Mouse (Mus musculus) 3T3-L1 (cell line): ENCODE measurements around the gene Ephx1.
"Not testable (repeated sequence)": the region's sequence is repeated elsewhere in the genome, so short reads cannot be mapped to it uniquely, and the experiment has no call there.

Experiments
- DNase-seq: peaks from one replicate; pipeline ENCODE4 v3.0.0-alpha.2; 2015; ENCODE audit warnings: low read depth, low spot score

Gene Ephx1

DNA sequence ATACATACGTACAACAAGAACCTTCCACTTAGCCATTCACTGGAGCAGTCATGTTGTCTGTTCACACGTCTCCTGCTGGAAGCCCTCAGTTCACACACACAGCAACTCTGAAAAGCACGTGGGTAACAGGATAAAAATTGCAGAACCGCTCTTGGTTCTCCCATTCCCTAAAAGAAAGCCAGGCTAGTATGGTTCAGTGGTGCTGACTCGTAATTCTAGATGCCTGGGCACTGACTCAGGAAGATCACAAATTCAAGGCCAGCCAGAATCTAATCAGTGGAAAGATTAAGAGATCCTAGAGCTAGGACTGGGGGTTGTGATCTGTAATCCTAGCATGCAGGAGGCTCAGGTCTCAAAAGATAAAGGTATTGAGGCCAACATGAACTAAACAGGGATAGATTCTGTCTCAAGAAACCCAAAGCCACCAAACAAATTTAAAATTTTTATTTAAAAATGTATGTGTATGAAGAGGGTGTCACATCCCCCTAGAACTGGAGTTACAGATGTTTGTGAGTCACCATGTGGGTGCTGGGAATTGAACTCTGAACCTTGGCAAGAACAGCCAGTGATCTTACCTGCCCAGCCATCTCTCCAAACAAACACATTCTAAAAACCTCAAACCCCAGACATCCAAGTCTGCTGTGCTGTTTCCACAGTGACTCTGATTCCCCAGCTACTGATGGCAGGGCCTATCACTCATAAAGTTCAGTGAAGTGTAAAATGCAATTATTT is at the start of gene Ephx1:
TSS of gene Ephx1 (minus strand) at position 149 of the 732 bp plus-strand sequence.
- DNase-seq: peak; percentile 31

DNA sequence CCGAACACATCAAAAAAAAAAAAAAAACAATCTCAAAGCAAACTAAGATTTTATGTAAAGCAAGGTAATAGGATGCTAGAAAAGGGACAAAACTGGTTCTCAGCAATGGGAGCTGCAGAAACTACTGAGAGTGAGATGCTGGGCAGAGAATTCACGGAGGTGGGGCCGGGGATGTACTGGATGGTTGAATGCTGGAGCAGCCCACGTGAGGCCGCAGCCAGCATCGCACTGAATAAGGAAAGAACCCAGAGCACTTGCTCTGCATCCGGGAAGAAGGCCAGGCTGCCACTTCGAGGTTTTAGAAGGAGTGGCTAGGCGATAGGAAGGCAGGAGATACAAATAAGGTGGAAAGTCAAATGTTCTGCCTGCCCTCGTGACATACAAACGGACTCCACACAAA is 49.0 kb upstream of the Ephx1 start:
- DNase-seq: no peak

DNA sequence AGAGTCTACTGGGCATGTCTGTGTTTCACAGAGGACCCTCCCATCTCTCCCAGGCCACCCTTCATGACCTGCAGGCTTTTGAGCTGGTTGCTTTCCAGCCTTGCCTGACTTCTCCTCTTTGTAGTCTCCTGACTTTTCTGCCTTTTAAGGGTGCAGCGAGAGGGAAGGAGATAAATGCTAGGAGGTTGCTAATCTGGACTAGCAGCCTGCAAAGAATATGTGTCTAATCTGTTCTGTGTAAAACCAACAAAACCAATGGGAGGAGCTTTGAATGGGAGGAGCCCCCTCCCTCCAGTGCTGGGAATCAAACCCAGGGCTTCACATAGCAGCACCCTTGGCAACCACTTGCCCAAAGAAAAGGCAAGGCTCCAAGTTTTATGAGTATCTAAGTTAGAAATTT is 47.6 kb upstream of the Ephx1 start:
- no peak for DNase-seq

DNA sequence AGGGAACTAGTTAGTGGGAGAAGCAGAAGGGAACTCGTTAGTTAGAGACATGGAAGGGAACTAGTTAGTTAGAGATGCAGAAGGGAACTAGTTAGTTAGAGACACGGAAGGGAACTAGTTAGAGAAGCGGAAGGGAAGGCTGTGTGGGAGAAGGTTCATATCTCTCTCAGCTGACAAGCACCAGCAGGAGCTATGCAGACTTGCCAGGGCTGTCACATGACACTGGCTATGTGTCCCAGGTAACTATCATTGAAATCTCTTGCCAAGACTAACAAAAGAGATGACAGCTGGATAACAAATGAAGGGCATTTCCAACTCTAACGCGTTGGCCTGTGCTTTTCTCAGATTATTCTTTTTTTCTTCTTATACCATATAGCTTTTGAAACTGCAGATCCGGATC is 43.9 kb upstream of the Ephx1 start:
- DNase-seq: no peak

DNA sequence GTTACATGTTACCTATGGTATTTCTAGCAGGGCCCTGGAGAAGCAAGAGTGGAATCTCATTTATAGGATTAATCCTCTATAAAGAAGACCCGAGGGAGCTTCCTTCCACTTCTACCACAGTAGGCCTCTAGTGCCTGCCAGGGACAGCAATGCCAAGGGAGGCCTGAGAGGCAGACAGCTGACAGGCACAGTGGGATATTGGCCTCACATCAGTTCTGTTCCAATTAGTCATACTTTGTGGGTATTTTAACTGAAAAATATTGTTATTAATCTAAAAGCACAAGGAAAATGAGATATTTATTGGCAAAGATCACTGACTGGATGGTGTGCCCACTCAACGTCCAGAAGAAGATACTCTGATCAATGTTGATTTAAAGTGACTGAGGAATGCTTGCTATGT is 43.3 kb upstream of the Ephx1 start:
- no peak for DNase-seq

DNA sequence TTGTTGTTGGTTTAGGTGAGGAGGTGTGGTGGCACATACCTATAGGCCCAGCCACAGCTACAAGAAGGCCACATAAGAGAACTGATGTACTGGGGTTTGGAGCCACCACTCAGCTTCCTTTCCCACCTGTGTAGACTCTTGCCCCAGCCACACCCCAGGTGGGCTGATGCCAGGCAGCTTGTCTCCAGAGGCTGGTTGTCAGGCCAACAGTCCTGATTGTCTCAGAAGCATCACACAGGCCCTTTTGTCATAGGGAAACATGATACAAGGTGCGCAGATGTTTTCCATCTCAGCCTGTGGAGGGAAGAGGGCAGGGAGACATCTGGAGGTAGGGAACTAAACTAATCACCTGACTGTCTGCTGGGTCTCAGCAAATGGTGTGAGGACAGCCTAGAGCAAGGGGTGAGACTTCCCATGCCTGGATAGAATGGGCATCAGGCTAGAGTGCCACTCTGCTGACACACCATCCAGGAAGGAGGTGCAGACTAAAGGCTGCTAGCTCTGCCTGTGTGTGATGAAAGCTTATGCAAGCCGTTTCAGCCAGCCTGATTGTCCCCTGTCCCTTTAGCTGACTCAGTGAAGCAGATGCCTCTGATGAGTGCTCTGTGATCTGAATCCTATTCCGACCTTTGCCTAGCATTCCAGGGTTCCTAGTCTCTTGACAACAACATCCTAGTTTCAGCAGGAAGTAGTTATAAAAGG is 41.2 kb upstream of the Ephx1 start:
- peak; percentile 17 for DNase-seq

DNA sequence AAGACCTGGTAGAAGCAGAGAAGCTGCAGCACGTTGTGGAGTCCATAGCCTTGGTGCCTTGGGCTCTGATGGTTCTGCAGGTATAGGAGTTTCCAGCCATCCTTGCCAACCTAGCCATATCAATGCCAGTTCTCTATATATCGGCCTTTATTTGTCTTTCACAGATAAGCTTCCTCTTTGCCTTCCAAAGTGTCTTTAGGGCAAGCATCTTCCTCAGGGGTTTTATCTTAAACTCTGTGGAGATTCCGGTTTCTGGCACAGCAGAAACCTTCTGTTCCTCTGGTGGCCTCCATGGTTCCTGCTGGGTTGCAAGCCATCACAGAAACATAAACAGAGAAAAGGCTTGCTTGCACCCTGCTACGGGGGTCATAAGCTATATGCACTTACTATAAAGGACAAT is 32.2 kb upstream of the Ephx1 start:
- DNase-seq: no peak

DNA sequence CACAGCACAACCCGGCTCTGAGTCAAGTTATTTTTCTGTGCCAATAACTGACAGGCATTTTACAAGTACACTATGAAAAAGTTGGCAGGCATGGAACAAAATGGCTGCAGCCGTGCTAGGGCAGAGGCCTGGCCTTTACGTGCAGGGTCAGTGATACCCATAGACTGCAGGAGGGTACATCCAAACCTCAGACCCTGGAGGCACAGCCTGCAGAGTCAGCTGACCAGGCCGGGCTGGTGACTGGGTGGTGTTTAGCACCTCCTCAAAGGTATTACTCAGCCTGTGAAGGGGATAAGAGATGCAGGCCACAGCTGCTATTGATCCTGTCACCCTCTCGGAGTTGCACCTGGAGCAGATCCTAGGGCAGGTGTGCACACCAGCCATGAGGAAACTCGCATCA is 30.2 kb upstream of the Ephx1 start, which contains the start of gene 9130409I23Rik:
TSS of gene 9130409I23Rik (plus strand) at position 301 of the 400 bp plus-strand sequence.
- no peak for DNase-seq

DNA sequence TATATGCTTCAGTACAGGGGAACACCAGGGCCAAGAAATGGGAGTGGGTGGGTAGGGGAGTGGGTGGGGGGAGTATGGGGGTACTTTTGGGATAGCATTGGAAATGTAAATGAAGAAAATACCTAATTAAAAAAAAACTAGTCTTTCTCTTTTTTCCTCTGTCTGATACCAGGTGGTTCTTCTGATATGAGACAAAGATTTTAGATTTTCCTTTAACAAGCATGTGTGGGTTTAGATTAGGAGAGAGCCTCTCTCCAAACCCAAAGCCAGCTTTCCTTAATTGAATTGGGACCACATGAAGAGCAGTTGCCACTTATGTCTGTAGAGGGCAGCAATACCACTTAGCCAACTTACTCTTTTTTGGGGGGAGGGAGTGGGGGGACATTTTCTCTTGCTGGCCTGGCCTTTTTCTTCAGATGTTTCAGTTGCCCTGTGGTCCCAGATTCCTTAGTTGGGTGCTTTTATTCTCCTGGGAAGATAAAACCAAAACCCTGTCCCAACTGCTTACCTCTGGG is 28.7 kb upstream of the Ephx1 start:
- DNase-seq: peak; percentile 20

DNA sequence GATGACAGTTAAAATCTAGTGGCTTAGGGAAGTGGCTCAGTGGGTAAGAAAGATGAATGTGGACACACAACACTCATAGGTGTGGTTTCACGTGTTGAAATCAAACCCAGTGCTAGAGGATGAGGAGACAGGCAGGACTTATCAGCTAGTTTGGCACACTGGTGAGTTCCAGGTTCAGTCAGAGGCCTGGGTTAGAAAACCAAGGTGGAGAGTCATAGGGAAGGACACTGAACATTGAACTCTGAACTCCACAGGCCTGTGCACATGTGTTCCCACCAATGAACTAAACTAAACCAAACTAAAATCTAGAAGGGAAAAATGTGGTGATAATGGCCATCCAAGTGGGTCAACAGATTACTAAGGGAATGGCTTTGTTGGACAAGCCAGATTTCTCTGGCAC is 26.8 kb upstream of the Ephx1 start:
- DNase-seq: no peak

DNA sequence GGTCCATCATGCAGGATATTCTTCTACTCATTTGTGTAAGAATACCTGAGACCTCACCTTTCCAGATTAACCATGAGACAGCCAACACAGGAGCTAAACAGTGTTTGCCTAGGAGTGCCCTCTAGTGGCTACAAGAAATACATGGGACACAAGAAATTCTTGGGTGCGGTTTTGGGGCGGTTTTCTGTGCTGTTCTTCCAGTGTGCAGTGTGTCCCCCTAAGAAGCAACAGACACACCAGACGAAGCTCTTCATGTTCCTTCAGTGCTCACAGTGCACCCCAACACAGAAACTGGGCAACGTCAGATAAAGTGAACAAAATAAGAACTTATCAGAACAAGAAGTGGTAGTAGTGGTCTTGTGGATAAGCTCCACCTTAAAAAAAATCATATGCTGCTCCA is 18.9 kb upstream of the Ephx1 start:
- peak; percentile 72 for DNase-seq

DNA sequence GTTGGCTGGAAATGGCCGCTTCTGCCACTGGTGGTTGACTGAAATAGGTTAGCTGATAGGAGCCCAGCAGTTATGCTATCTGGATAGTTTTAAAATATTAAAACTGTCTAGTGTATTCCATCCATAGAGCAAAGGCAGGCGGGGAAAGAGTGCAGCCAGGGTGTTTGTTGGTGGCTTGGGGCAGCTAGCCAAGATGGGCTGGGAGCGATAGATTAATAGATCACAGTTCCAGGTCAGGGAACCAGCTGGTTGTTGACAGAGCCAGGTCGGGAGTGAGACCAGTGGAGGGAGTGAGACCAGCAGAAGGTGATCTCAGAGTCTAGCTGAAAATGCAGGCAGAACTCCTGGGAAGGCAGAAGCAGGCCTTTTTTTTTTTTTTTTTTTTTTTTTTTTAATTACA is 16.9 kb upstream of the Ephx1 start:
- DNase-seq: no peak

DNA sequence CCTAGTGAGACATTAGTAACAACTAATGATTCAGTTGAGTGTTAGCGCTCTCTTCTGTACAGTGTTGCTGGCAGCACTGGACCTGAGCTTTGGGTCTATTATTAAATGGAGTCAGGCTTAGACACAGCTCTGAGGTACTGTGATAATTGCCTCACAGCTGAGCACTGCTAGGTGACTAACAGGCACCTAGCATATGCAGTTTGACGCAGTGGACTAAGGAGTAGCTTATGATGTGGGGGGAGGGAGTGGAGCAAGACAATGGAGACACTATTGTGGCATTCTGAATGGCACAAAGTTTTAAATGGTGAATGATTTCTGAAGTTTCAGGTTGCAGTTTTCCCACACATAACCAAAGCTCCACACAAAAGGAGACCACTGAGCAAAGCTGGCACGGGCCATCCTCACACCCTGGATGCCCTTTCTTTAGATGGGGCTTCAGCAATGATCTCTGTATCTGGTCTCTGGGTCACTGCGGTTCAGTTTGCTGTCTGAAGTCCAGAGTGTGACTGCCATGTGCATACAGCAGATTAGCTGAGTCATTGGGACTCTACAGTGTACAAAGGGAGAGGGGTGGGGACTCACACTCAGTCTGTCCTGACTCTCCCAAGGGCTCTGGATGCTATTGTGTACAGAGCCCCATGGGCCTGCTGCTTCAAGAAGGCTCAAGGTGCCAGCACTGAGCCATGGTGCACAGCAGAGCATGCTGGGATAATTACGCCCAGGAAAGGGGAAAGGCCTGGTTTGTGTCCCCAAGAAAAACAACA is 14.5 kb upstream of the Ephx1 start:
- DNase-seq: not testable (repeated sequence)

DNA sequence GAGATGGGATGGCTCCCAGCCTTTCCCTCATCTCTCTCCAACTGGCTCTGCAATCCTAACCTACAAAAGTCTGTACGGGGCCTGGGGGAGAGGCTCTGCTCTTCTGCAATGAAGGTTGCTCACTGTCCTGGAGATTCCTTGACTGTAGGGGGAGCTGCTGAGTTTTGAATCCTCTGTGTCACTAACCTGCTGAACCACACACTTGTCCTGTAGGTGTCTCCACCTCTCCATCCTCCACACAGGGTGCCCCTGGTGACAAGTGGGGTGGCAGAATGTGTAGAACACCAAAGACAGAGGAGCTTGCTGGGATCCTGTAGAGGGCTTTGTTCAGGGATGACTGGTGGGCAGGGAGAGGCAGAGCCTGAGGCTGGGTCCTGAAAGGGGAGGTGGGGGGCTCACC is 1.6 kb upstream of the Ephx1 start:
- peak; percentile 83 for DNase-seq

DNA sequence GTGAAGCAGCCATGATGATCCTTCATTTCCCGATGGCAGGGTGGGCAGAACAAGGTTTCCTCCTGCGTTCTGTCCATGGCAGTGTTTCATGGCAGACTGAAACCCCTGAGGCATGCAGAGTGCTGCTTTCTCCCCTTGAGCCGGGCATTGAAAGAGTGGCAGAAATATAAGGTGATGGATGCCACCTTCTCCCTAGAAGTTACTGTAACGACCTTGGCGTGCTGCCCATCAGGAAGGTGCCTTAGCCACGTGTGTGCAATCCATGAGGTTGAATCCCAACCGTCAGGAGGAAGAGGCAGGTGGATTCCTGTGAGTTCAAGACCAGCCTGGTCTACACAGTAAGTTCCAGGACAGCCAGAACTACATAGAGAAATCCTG is 773 bp upstream of the Ephx1 start:
- DNase-seq: no peak

DNA sequence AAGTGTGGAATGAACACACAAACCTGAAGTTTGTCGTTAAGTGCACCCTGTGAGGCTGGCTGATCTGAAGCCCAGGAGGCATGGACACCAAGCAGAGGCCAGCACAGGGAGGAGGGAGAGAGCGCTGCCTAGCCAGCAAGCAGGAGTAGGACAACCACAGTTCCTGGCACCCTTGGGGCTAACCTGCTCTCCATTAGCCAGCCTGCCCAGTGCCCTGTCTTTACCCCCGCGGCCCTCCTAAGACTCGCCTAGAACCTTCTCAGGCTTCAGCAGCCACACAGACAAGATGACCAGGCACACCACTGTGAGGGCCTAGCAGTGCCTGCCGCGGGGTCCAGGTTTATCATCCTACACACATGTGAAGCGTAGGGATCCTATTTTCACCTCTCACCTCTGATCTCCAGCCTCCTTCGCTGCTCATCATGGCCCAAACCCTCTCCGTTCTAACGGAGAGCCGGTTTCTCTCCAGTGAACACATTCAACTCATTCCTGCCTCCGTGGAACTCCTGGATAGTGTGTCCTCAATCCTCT is 2.7 kb downstream of the Ephx1 start:
- no peak for DNase-seq

DNA sequence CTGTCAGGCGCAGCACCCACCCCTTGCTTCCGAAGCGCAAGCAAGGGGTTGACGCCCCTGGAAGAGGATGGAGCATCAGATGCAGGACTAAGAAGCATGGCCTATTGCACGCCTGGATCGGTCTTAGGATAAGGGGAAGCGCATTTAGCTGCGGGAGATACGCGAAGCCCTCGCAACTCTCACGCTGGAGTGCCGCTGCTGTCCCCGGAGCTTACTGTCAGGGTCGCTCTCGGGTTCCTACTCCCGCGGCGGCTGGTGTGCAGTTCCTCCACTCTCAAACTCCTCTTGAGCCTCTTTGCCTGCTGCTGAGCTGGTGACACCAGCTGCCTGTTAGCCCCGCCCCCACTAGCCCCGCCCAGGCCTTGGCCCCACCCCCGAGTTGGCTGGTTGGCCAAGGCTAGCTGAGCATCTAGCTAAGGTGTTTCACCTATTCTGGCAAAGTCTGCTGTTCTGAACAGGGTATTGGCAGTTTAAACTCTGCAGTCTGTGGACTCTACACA is 3.4 kb downstream of the Ephx1 start:
- DNase-seq: peak; percentile 75

DNA sequence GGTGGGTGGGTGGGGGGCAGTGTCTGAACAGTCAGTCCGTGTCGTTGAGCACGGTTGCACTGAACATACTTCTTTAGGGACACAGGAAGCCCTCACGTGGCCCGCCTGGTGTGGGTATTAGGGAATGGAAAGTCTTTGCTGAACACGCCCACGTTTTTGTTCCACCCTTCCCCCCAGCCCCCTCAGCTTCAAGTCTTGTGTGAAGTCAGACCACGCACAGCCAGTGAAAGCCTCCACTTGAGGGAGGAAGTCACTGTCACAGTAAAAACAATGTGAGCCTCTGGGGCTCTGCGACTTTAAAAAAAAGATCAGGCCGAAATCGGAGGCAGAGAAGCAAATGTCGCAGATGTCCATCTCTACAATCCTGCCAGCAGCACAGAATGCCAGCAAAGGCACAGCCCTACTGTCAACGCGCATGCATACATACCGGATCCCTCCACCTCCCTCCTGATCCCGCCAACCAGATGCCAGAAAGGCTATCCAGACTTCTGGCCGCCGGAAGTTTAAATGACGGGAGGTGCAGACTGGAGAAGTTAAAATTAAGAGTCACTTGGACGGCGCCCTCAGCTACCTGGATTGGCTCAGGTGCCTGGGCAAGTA is 4.1 kb downstream of the Ephx1 start:
- peak; percentile 96 for DNase-seq

DNA sequence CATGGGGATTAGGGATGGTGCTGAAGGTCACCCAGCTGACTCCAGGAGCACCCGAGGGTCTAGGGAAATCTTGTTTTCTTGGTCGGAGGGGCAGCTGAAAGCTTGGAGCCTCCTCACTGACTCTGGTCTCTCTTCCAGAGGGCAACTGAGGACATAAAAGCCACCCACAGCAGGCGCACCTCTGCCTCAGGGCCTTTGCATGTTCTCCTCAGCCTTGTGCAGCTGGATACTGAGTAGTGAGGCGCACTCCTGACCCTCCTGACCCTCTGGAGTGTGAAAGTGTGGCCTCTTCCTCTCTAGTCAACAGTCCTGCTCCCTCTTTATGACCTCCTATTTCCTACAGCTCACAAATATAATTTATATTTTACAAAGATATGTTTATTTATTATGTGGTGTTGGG is 4.7 kb downstream of the Ephx1 start:
- DNase-seq: peak; percentile 54

DNA sequence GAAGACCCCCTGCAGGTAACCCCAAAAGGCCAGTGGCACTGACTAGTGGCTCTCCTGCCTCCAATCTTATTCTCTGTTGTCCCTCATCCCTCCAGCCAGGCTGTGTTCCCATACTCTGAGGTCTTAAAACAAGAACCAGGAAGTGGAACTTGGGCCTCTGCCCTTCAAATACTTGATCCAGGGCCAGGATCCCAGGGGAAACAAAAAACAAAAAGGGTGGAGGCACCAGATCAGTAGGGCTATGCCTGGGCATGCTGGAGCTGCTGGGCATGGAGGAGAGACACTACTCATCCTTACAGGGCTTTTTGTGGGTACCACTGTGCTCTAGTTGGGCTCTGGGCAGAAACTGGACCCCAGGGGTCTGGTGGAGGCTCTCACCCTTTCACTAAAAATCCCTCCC is 5.1 kb downstream of the Ephx1 start:
- peak; percentile 96 for DNase-seq

DNA sequence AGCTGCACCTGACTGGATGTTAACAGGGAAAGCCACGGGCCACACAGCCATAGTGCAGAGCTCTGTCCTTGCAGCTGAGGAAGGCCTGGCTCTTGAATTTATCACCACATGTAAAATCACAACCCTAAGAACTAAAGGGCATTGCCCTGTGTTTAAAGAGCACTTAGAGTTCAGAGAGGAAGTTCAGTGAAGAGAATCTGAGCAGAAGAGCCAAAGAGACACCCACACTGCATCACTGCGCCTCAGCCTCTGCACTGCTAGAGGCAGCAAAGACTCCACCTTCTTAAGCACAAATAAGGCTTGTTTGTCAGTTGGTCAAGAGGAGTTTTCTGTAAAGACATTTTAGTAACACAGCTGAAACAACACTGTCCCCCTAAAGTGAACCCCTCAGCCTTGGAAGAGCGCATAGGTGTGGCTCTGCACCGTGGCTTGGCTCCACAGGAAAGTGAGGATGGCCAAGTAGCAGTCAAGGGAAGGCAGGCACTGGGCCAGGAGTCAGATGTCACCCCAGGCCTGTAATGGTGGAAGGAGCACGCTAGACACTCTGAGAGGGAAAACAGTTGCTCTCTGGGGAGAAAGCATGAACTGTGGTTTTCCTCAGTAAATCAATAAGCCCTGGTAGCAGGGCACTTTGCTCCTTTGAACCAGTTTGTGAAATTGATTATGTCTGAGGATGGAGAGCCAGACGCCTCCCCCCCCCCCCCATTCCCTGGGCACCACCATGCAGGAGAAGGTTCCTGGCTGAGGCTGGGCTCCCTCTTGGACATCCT is 5.8 kb downstream of the Ephx1 start:
- DNase-seq: peak; percentile 71
